8 mouse cellular contexts compared by ENCODE assay signal in genomic region chr7:45305275-45305674, GRCm38 (mm10). TPM values are rescaled to one million over a fixed set of nuclear protein-coding genes. Genes with fewer than 3 reads are reported as not detected.
A peak's percentile ranks its signal among the peaks of the same experiment; 100 is the strongest.
DNase-seq lines count a peak whose midpoint lies in the region; ATAC-seq and TF ChIP-seq lines count a peak whose summit lies in the region.

No protein-coding gene starts in this region.

- no peak for TF ChIP-seq POLR2A in heart, adult 2 months (IDR thresholded peaks at IDR 0.05; ENCODE audit: insufficient read depth, low read depth, low read length)

- TF ChIP-seq CTCF in heart, adult 2 months (IDR thresholded peaks at IDR 0.05): peak; percentile 72

- peak; percentile 64; the same call in 1 of the 2 replicates for TF ChIP-seq EP300 in heart, adult 2 months (IDR thresholded peaks at IDR 0.05; ENCODE audit: insufficient read depth, low read depth, low read length)

- intact Hi-C loops in heart, adult 2 months (cut with DNase I): loop anchor here (5.0 to 10.0 kb wide), 2 partner anchors 37 to 60 kb away; partner anchors contain the start of gene Ppfia3

- H3K4me3 ChIP-seq in heart, adult 2 months: no peak overlapping the region
- no peak overlapping the region for H3K4me3 ChIP-seq in intestine, embryonic 14.5 days (ENCODE audit: low read depth, low read length)

- H3K79me2 ChIP-seq in heart, adult 2 months (replicated peaks; ENCODE audit: control insufficient read depth, insufficient read depth, low read length): no peaks in the 10 kb centered on the region

- peak overlapping the region; percentile 6; the same call in 1 of the 2 replicates for H3K4me2 ChIP-seq in intestine, embryonic 14.5 days (ENCODE audit: low read length)

- H3K36me3 ChIP-seq in heart, adult 2 months (ENCODE audit: control insufficient read depth, insufficient read depth, low read length): no peaks in the 10 kb centered on the region
- H3K36me3 ChIP-seq in intestine, embryonic 14.5 days (ENCODE audit: control insufficient read depth, insufficient read depth, low read length): peaks cover 20% of the 10 kb centered on the region

- H3K27ac ChIP-seq in heart, adult 2 months: no peak overlapping the region
- no peak overlapping the region for H3K27ac ChIP-seq in intestine, embryonic 14.5 days (ENCODE audit: low read depth)

- peak; percentile 71 for ATAC-seq in intestine, embryonic 14.5 days (replicated peaks; ENCODE audit: low FRiP score, low TSS enrichment, low read depth)

- WGBS in heart, adult 2 months: 33% methylated on average over 17 of the region's 17 CpGs
- WGBS in intestine, embryonic 14.5 days: 13% methylated on average over 17 of the region's 17 CpGs

- H3K9ac ChIP-seq in heart, adult 2 months (ENCODE audit: low read depth, low read length): no peak overlapping the region
- H3K9ac ChIP-seq in intestine, embryonic 14.5 days (ENCODE audit: low read length): no peak overlapping the region

- H3K4me1 ChIP-seq in heart, adult 2 months (ENCODE audit: control insufficient read depth, insufficient read depth, low read length): no peaks in the 10 kb centered on the region
- H3K4me1 ChIP-seq in intestine, embryonic 14.5 days (replicated peaks; ENCODE audit: control insufficient read depth, insufficient read depth, low read length): 0 out of 2 replicates have a peak, but pooled peaks cover 5% of the 10 kb centered on the region

- no peaks in the 10 kb centered on the region for H3K27me3 ChIP-seq in heart, adult 2 months (ENCODE audit: control insufficient read depth, insufficient read depth, low read length)
- no peaks in the 10 kb centered on the region for H3K27me3 ChIP-seq in intestine, embryonic 14.5 days (replicated peaks; ENCODE audit: control insufficient read depth, insufficient read depth, low read length)

- peak; percentile 41 to 56 for DNase-seq in heart, adult 2 months
- DNase-seq in heart, adult 8-10 months (ENCODE audit: low spot score): no peak
- peak; percentile 82 for DNase-seq in cerebellum, adult 8-10 months
- DNase-seq in forelimb bud, embryonic 11.5 days (ENCODE audit: low read depth, low spot score): peak; percentile 77
- DNase-seq in intestine, embryonic 14.5 days (ENCODE audit: low spot score): peak; percentile 89
- peak; percentile 48 to 67 for DNase-seq in left cerebral cortex, adult 8-10 months (ENCODE audit: low spot score in 2 of 2)
- DNase-seq in lung, postnatal 4 days: peak; percentile 81 to 85
- DNase-seq in right cerebral cortex, postnatal 10 days (ENCODE audit: low spot score in 2 of 2): peak; percentile 75 to 76

- H3K9me3 ChIP-seq in intestine, embryonic 14.5 days (ENCODE audit: control insufficient read depth, low read length): no peaks in the 10 kb centered on the region

RNA-seq across cellular contexts. Expression of gene Slc6a21, which starts 28.0 kb away (rescaled TPM):
- not detected for total RNA-seq in heart, adult 2 months (2021)
- 0.38 and 0.55 TPM in 2 replicates for polyA plus RNA-seq in heart, adult 2 months (2012; rRNA removed)
- total RNA-seq in heart, adult 8-10 months (2022): not detected
- polyA plus RNA-seq in intestine, embryonic 14.5 days (2014; fragmentation: Nextera tagmentation; extraction: Ambion mirVana): not detected in 2 replicates
- total RNA-seq in left cerebral cortex, adult 8-10 months (2022): under 1 TPM in 3 of 4 experiments, not detected in 1; 0.19 to 0.55 (median 0.34) TPM

RNA-seq across cellular contexts. Expression of gene Trpm4, which starts 28.3 kb away (rescaled TPM):
- total RNA-seq in heart, adult 2 months (2021): 10 to 100 TPM; 21.0 to 21.4 TPM
- 38.7 and 40.9 TPM in 2 replicates for polyA plus RNA-seq in heart, adult 2 months (2012; rRNA removed)
- 10 to 100 TPM; 23.8 to 36.3 (median 25.4) TPM for total RNA-seq in heart, adult 8-10 months (2022)
- 18.7 and 21.3 TPM in 2 replicates for polyA plus RNA-seq in intestine, embryonic 14.5 days (2014; fragmentation: Nextera tagmentation; extraction: Ambion mirVana)
- 10 to 100 TPM; 23.9 to 27.8 (median 25.1) TPM for total RNA-seq in left cerebral cortex, adult 8-10 months (2022)

RNA-seq across cellular contexts. Expression of gene Hrc, which starts 29.8 kb away (rescaled TPM):
- total RNA-seq in heart, adult 2 months (2021): 1,000 to 10,000 TPM in 1 of 2 experiments, 100 to 1,000 TPM in 1; 863 to 1,007 TPM
- 383 and 578 TPM in 2 replicates for polyA plus RNA-seq in heart, adult 2 months (2012; rRNA removed)
- 1,000 to 10,000 TPM; 1,032 to 1,216 (median 1,081) TPM for total RNA-seq in heart, adult 8-10 months (2022)
- 0.58 and 0.63 TPM in 2 replicates for polyA plus RNA-seq in intestine, embryonic 14.5 days (2014; fragmentation: Nextera tagmentation; extraction: Ambion mirVana)
- total RNA-seq in left cerebral cortex, adult 8-10 months (2022): 1 to 10 TPM in 1 of 4 experiments, under 1 TPM in 3; 0.26 to 1.1 (median 0.78) TPM

Comparison
In these comparisons a context has a peak if more than half of its experiments do, and no peak if none do; other contexts are left out.
1. RNA of gene Hrc, which starts 29.8 kb away (total RNA-seq): 1,032 to 1,216 TPM in heart, adult 8-10 months and 863 to 1,007 TPM in heart, adult 2 months; 0.26 to 1.1 TPM in left cerebral cortex, adult 8-10 months; every median in the first group is over 100 times any median in the second.